Mouse (Mus musculus) heart, embryonic 13.5 days (tissue): Measurements from ENCODE around the gene H2al1o. TPM values are rescaled to one million over a fixed set of nuclear protein-coding genes. Genes with fewer than 3 reads are reported as not detected.
"Not testable (repeated sequence)": the region's sequence is repeated elsewhere in the genome, so short reads cannot be mapped to it uniquely, and the experiment has no call there.

Source experiments
- ATAC-seq: fragments of 200-750 bp; cut with Nextera tagmentation; 2 replicates; pipeline ENCODE4 v1.8.0; 2017; ENCODE audit warnings: moderate TSS enrichment; ENCODE audit not compliant: insufficient number of reproducible peaks, low FRiP score, low TSS enrichment; ENCODE audit errors: extremely low read depth
- H3K27ac ChIP-seq: fragments of 300-500 bp; sonication (generic); replicated peaks from 2 replicates; pipeline ENCODE4 v1.5.1; 2015; ENCODE audit warnings: moderate library complexity, mild to moderate bottlenecking, inconsistent platforms
- H3K27me3 ChIP-seq: fragments of 300-500 bp; sonication (generic); replicated peaks from 2 replicates; pipeline ENCODE4 v1.6.1; 2015; ENCODE audit warnings: mild to moderate bottlenecking, inconsistent platforms
- H3K36me3 ChIP-seq: fragments of 300-500 bp; sonication (generic); 2 replicates; pipeline ENCODE4 v1.6.1; 2015; ENCODE audit warnings: mild to moderate bottlenecking, inconsistent platforms
- H3K4me1 ChIP-seq: fragments of 300-500 bp; sonication (generic); 2 replicates; pipeline ENCODE4 v1.6.1; 2015; ENCODE audit warnings: inconsistent platforms
- H3K4me2 ChIP-seq: fragments of 300-500 bp; sonication (generic); 2 replicates; pipeline ENCODE4 v1.6.1; 2015; ENCODE audit warnings: inconsistent platforms, mild to moderate bottlenecking, moderate library complexity
- H3K4me3 ChIP-seq: fragments of 300-500 bp; sonication (generic); 2 replicates; pipeline ENCODE4 v1.5.1; 2015; ENCODE audit warnings: moderate library complexity, mild to moderate bottlenecking, inconsistent platforms
- H3K9ac ChIP-seq: fragments of 300-500 bp; sonication (generic); 2 replicates; pipeline ENCODE4 v1.6.1; 2015; ENCODE audit warnings: inconsistent platforms, mild to moderate bottlenecking, moderate library complexity
- H3K9me3 ChIP-seq: fragments of 300-500 bp; sonication (generic); 2 replicates; pipeline ENCODE4 v1.6.1; 2016; ENCODE audit warnings: inconsistent platforms
- WGBS: fragments of 180-500 bp; shearing (Covaris S2); methylation state at CpG from one replicate; pipeline ENCODE4 v1.1.7; 2015; ENCODE audit warnings: mixed read lengths; 5-methylcytosine and 5-hydroxymethylcytosine counted together
- polyA plus RNA-seq: library from polyadenylated mRNA; unstranded; fragments of >200 nt; fragmentation: Nextera tagmentation; extraction: Ambion mirVana; gene quantifications from 2 replicates; pipeline ENCODE4 v1.2.1, GENCODE M21; 2015

H2al1o gene
- not detected in 2 replicates for polyA plus RNA-seq

DNA sequence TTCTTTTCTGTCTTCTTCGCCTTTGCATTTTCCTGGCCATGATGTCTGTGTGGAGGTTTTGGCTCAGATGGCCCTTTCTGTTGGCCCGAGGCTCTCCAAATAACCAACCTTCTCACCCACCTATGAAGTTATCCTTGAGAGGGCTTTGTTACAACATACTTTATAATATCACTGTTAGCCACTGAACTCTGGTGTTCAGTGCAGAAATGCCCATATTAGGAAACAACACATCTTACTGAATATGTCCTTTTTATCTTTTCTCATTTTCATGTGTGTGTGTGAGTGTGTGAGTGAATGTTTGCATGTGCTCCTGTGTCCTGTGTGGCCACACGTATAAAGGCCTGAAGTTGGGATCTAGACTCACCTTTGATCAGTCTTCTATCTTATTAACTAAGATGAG, at the start of gene H2al1o:
Gene H2al1o, minus strand, starts transcription at position 101 of the 400 bp plus-strand sequence.
- not testable (repeated sequence) for H3K27ac ChIP-seq, H3K4me2 ChIP-seq, ATAC-seq, H3K4me1 ChIP-seq, H3K27me3 ChIP-seq, H3K4me3 ChIP-seq, H3K9me3 ChIP-seq, H3K9ac ChIP-seq, H3K36me3 ChIP-seq
- 72% methylated on average over 3 of the region's 3 CpGs for WGBS

DNA sequence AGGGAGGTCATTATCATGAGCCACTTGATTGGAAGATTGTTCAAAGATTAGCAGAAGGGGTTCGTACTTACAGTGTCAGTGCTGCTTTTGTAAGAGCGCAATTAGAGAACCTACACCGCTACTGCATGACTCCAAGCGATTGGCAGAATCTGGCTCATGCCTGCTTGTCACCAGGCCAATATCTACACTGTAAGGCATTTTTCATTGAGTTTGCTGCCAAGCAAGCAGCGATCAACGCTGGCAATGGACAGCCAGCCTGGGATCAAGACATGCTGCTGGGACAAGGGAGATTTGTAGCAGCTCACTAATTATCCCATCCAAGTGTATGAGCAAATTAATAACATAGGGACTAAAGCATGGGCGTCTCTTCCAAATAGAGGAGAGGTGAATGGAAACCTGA, 25.8 kb upstream of the H2al1o start:
- not testable (repeated sequence) for H3K27me3 ChIP-seq, H3K36me3 ChIP-seq, H3K27ac ChIP-seq, H3K4me3 ChIP-seq, H3K4me1 ChIP-seq, H3K9ac ChIP-seq, ATAC-seq, H3K9me3 ChIP-seq, H3K4me2 ChIP-seq
- 76% methylated on average over 7 of the region's 7 CpGs for WGBS

GRCm38 (mm10) chrX:9536881-9537280, 35.3 kb downstream of the H2al1o start:
- Histone ChIP-seq H3K4me3 (no peak overlapping the region), H3K9ac (no peak overlapping the region), H3K4me1 (no peaks in the 10 kb centered on the region), H3K36me3 (no peaks in the 10 kb centered on the region), H3K4me2 (no peak overlapping the region), H3K27ac (no peak overlapping the region), H3K27me3 (no peaks in the 10 kb centered on the region), H3K9me3 (no peaks in the 10 kb centered on the region)
- ATAC-seq = no peak
- 80% methylated on average over 3 of the region's 3 CpGs for WGBS

Other genes with a start within 250 kb of the H2al1o start
- gene H2al1k, start 221.8 kb downstream of the H2al1o start, polyA plus RNA-seq = not detected in 2 replicates
- gene Cybb, start 84.6 kb downstream of the H2al1o start, polyA plus RNA-seq = 1.6 and 2.1 TPM in 2 replicates
- 61.2 and 64.6 TPM in 2 replicates for gene Dynlt3, start 90.6 kb upstream of the H2al1o start, polyA plus RNA-seq